Mouse (Mus musculus): ENCODE measurements at regions not wholly inside any gene's neighbourhood (a gene's known extent, or its start where the extent isn't known, plus 50 kb on each side); places are given as distances from the start of the nearest gene placed in this dataset.

DNA sequence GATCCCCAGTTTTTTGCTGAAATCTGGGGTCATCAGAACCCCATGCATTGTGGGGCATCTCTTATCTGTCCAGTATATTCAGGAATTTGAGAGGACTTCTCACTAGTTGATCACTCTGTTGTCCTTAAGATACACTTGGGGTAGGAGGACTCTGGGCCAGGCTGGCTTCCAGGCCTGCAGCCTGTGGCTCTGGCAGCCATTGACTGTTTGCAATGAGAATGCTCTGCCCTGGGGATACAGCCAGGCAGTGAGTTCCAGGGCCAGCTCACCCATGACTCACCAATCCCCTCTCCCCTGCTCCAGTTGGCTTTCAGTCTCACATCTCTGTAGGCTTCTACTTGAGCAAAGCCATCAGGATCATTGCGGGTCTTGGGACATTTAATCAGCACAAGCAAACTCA, 334.3 kb upstream of the Acvr2a start:
- Histone ChIP-seq H3K4me3 (replicated peaks) (no peak overlapping the region), H3K36me3 (replicated peaks; ENCODE audit: low read length) (no peaks in the 10 kb centered on the region), H3K9me3 (peaks cover 4% of the 10 kb centered on the region; the same call in 1 of the 2 replicates), H3K4me1 (no peaks in the 10 kb centered on the region), H3K27me3 (replicated peaks) (no peaks in the 10 kb centered on the region)
- TF ChIP-seq FLI1 (IDR thresholded peaks at IDR 0.05; ENCODE audit: low read length) (no peak), GATA1 (IDR thresholded peaks at IDR 0.05; ENCODE audit: borderline replicate concordance, low read length) (no peak)

DNA sequence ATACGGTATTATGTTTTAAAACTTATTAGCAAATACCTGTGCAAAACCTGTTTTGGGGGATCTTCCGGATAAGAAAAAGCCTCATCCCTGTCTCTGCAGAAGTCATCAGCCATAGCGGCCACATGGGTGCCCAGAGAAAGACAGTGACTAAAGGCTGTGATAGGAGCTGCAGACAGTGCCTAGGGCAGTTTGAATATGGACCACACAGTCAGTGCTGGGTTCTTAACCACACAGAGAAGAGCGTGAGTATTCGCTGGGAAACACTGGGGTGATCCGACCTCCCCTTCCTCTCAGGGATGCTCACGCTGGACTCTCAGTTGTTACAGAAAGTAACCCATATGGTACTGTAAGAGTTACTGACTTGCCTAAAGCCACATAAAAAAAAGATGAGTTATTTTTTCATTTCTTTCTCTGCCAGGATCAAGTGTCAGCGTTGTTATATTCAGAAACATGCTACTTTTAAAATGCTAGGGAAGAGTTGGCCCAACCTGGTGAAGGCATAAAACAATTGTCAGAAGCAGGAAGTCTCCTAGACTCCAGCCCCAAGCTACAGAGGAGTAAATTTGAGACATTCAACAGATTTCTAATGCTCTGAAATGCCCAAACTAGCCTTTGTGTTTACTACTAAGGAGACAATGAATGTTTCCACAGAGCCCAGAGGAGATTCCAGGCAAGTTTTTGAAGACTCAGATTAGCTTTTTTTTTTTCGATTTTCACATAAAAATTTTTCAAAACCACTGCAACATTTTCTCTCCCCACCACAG, 333.3 kb upstream of the Acvr2a start:
- peaks cover 4% of the 10 kb centered on the region; the same call in 1 of the 2 replicates for H3K9me3 ChIP-seq
- TF ChIP-seq FLI1 (IDR thresholded peaks at IDR 0.05; ENCODE audit: low read length): no peak
- H3K4me1 ChIP-seq: no peaks in the 10 kb centered on the region
- no peaks in the 10 kb centered on the region for H3K36me3 ChIP-seq (replicated peaks; ENCODE audit: low read length)
- no peaks in the 10 kb centered on the region for H3K27me3 ChIP-seq (replicated peaks)
- no peak overlapping the region for H3K4me3 ChIP-seq (replicated peaks)

DNA sequence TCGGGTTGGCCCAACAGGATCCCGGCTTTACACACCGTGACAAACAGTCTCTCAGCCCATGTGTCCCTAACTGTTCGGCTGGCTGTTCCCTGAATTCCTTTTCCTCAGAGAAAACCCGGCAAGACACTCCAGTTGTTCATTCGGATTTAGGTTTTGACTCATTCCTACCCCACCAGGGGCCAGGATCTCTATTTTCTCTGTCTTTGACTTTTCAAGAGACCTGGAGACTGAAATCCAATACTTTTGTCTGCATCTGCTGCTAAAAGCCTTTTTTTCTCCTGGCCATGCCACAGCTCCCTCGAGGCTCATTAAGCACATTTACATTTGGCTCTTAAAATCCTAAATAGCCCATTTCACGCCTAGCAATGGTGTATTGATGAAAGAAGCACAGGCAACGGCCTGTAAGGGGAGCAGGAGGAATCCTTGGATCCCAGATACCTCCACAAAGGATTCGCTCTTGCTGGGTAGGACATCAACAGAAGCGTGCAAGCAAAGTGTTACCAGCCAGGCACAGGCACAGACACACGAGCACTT, 332.6 kb upstream of the Acvr2a start:
- TF ChIP-seq GATA1 (IDR thresholded peaks at IDR 0.05; ENCODE audit: borderline replicate concordance, low read length) (no peak), FLI1 (IDR thresholded peaks at IDR 0.05; ENCODE audit: low read length) (no peak)
- Histone ChIP-seq H3K4me1 (no peaks in the 10 kb centered on the region), H3K9me3 (peaks cover 4% of the 10 kb centered on the region; the same call in 1 of the 2 replicates), H3K27me3 (replicated peaks) (no peaks in the 10 kb centered on the region), H3K4me3 (replicated peaks) (no peak overlapping the region), H3K36me3 (replicated peaks; ENCODE audit: low read length) (no peaks in the 10 kb centered on the region)

- Histone ChIP-seq H3K4me1 (peaks cover 6% of the 10 kb centered on the region; the same call in 1 of the 2 replicates), H3K4me3 (replicated peaks) (no peak overlapping the region), H3K27me3 (replicated peaks) (no peaks in the 10 kb centered on the region), H3K9me3 (peaks cover 10% of the 10 kb centered on the region; the same call in 1 of the 2 replicates), H3K36me3 (replicated peaks; ENCODE audit: low read length) (no peaks in the 10 kb centered on the region)
- TF ChIP-seq GATA1 (IDR thresholded peaks at IDR 0.05; ENCODE audit: borderline replicate concordance, low read length) (no peak), FLI1 (IDR thresholded peaks at IDR 0.05; ENCODE audit: low read length) (no peak)
Observed at GRCm38 (mm10) chr2:48493574-48493973, 320.3 kb upstream of the Acvr2a start.

- H3K4me3 ChIP-seq (replicated peaks): no peak overlapping the region
- no peaks in the 10 kb centered on the region for H3K27me3 ChIP-seq (replicated peaks)
- TF ChIP-seq GATA1 (IDR thresholded peaks at IDR 0.05; ENCODE audit: borderline replicate concordance, low read length) (no peak), FLI1 (IDR thresholded peaks at IDR 0.05; ENCODE audit: low read length) (no peak)
- no peaks in the 10 kb centered on the region for H3K36me3 ChIP-seq (replicated peaks; ENCODE audit: low read length)
- H3K4me1 ChIP-seq: peaks cover 6% of the 10 kb centered on the region; the same call in 1 of the 2 replicates
- H3K9me3 ChIP-seq: peaks cover 10% of the 10 kb centered on the region; the same call in 1 of the 2 replicates
Observed at GRCm38 (mm10) chr2:48494065-48494464, 319.8 kb upstream of the Acvr2a start.

- H3K4me3 ChIP-seq (replicated peaks): no peak overlapping the region
- H3K27me3 ChIP-seq (replicated peaks): no peaks in the 10 kb centered on the region
- TF ChIP-seq GATA1 (IDR thresholded peaks at IDR 0.05; ENCODE audit: borderline replicate concordance, low read length) (no peak), FLI1 (IDR thresholded peaks at IDR 0.05; ENCODE audit: low read length) (no peak)
- peaks cover 10% of the 10 kb centered on the region; the same call in 1 of the 2 replicates for H3K9me3 ChIP-seq
- peaks cover 6% of the 10 kb centered on the region; the same call in 1 of the 2 replicates for H3K4me1 ChIP-seq
- no peaks in the 10 kb centered on the region for H3K36me3 ChIP-seq (replicated peaks; ENCODE audit: low read length)
Observed at GRCm38 (mm10) chr2:48494632-48495031, 319.3 kb upstream of the Acvr2a start.

GRCm38 (mm10) chr2:48498047-48498723, 315.7 kb upstream of the Acvr2a start:
- peaks cover 6% of the 10 kb centered on the region; the same call in 1 of the 2 replicates for H3K4me1 ChIP-seq

GRCm38 (mm10) chr2:48499396-48499795, 314.5 kb upstream of the Acvr2a start:
- H3K9me3 ChIP-seq: peaks cover 5% of the 10 kb centered on the region; the same call in 1 of the 2 replicates
- H3K27me3 ChIP-seq (replicated peaks): no peaks in the 10 kb centered on the region
- peaks cover 6% of the 10 kb centered on the region; the same call in 1 of the 2 replicates for H3K4me1 ChIP-seq
- no peak overlapping the region for H3K4me3 ChIP-seq (replicated peaks)
- TF ChIP-seq FLI1 (IDR thresholded peaks at IDR 0.05; ENCODE audit: low read length) (no peak), GATA1 (IDR thresholded peaks at IDR 0.05; ENCODE audit: borderline replicate concordance, low read length) (no peak)
- H3K36me3 ChIP-seq (replicated peaks; ENCODE audit: low read length): no peaks in the 10 kb centered on the region

More at GRCm38 (mm10) chr2:48498047-48498723, 315.7 kb upstream of the Acvr2a start:
- TF ChIP-seq GATA1 (IDR thresholded peaks at IDR 0.05; ENCODE audit: borderline replicate concordance, low read length): no peak
- no peak for TF ChIP-seq FLI1 (IDR thresholded peaks at IDR 0.05; ENCODE audit: low read length)
- no peaks in the 10 kb centered on the region for H3K36me3 ChIP-seq (replicated peaks; ENCODE audit: low read length)
- no peaks in the 10 kb centered on the region for H3K27me3 ChIP-seq (replicated peaks)
- H3K4me3 ChIP-seq (replicated peaks): no peak overlapping the region
- peaks cover 5% of the 10 kb centered on the region; the same call in 1 of the 2 replicates for H3K9me3 ChIP-seq

DNA sequence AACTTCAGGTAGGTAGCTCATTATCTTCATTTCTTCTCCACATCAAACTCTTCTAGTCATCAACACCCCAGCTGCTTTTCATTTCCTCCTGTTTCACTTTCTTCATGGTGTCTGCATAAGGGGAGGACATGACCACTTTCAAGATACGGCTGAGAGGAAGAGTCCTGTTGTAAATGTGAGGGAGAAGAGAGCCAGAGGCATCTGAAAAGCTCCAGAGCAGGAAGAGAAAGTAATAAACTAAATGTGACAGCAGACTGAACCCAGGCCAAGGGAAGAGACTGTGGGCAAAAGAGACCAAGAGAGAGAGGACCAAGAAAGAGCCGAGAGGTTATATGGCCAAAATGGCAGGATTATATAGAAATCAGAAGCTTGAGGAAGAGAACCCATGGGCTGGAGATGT, 312.5 kb upstream of the Acvr2a start:
- Histone ChIP-seq H3K36me3 (replicated peaks; ENCODE audit: low read length) (no peaks in the 10 kb centered on the region), H3K27me3 (replicated peaks) (no peaks in the 10 kb centered on the region), H3K4me1 (peaks cover 6% of the 10 kb centered on the region; the same call in 1 of the 2 replicates), H3K4me3 (replicated peaks) (no peak overlapping the region), H3K9me3 (peaks cover 5% of the 10 kb centered on the region; the same call in 1 of the 2 replicates)
- TF ChIP-seq GATA1 (IDR thresholded peaks at IDR 0.05; ENCODE audit: borderline replicate concordance, low read length) (no peak), FLI1 (IDR thresholded peaks at IDR 0.05; ENCODE audit: low read length) (no peak)
